Mouse (Mus musculus): ENCODE data around the gene Aspg. TPM values are rescaled to one million over a fixed set of nuclear protein-coding genes. Genes with fewer than 3 reads are reported as not detected.

Gene Aspg
- total and polyA plus RNA-seq, 3 experiments = 0.33 TPM; not detected in 2

DNA sequence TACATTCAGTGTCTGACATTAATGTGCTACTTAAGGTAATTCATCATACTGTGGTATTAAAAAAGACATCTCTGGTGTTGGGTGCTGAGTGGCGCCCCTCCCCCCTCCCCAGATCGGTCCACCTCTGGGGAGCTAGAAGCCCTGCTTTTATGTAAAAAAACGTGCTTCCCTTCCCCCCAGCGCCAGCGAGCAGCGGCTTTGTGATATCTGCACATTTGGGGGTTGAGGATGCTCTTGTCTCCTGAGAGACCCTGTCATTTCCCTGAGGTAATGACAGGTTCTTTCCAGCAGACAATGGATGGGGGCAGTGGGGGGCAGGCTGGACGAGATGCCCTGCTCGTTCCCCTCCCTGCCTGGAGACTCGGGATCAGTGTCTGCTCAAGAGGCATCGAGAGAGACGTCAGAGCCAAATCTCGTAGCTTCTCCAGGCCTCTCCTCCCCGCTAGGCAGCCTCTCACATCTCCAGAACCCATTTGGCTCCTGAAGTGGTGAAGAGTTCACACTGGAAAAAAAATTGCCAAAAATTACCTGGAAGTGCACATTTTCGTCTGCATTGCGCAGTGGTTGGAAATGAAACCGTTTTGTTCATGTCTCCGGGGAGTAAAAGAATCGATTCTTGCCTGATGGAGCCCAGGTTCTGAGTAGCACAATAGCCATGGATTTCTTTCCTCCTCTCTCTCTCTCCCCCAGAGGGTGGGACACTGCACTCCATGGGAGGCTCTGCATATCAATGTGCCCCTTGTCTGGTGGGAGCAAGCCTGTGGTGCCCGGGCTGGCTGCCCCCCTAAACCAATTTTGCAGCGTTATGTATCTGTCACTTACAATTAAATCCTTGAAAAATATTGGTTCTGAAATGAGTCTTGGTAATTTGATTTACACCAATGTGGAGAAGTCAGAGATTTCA, 64.4 kb downstream of the Aspg start:
- Histone ChIP-seq H3K36me3 (replicated peaks) (no peaks in the 10 kb centered on the region), H3K4me1 (ENCODE audit: insufficient read depth, low read depth, low read length) (no peaks in the 10 kb centered on the region), H3K4me3 (ENCODE audit: low read depth, low read length) (no peak overlapping the region), H3K27me3 (ENCODE audit: insufficient read depth, low read length) (peaks cover 2% of the 10 kb centered on the region; the same call in 1 of the 2 replicates), H3K9me3 (replicated peaks) (peaks cover 11% of the 10 kb centered on the region; the same call in 1 of the 2 replicates)
- TF ChIP-seq CTCF (IDR thresholded peaks at IDR 0.05; ENCODE audit: low read depth, low read length) (no peak), POLR2AphosphoS5 (IDR thresholded peaks at IDR 0.05; ENCODE audit: insufficient replicate concordance, low read depth, low read length) (no peak), GATA1 (IDR thresholded peaks at IDR 0.05; ENCODE audit: borderline replicate concordance, low read length) (no peak), GATA2 (IDR thresholded peaks at IDR 0.05; ENCODE audit: borderline replicate concordance, low read depth, low read length) (no peak), TAL1 (conservative IDR thresholded peaks at IDR 0.05; ENCODE audit: low read depth, low read length) (no peak)
- no peak for DNase-seq (ENCODE audit: low spot score)
- no peak for ATAC-seq (ENCODE audit: extremely low read depth, insufficient number of reproducible peaks, low FRiP score, poor library complexity, severe bottlenecking)

DNA sequence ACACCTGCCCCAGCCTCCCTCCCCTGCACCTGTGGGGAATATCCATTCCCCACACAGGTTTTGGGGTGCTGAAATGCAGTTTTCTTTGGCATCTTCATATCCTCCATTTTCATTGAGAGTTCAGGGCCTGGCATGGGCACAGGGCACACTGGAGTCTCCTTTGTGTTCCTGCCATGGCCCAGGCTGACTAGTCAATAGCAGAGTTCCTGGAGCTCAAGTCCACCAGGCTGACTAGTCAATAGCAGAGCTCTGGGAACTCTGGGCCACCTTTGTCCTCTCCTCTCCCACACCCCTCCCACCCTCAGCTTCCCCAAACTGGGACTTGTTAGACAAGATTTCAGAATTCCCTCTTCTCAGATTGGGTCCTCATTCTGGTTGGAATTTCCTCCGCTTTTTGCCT, 65.2 kb downstream of the Aspg start:
- DNase-seq (ENCODE audit: low spot score) (no peak), ATAC-seq (ENCODE audit: extremely low read depth, insufficient number of reproducible peaks, low FRiP score, poor library complexity, severe bottlenecking) (no peak)
- peaks cover 2% of the 10 kb centered on the region; the same call in 1 of the 2 replicates for H3K27me3 ChIP-seq (ENCODE audit: insufficient read depth, low read length)
- no peak for TF ChIP-seq GATA2 (IDR thresholded peaks at IDR 0.05; ENCODE audit: borderline replicate concordance, low read depth, low read length)
- TF ChIP-seq CTCF (IDR thresholded peaks at IDR 0.05; ENCODE audit: low read depth, low read length) = no peak
- no peak for TF ChIP-seq TAL1 (conservative IDR thresholded peaks at IDR 0.05; ENCODE audit: low read depth, low read length)
- TF ChIP-seq GATA1 (IDR thresholded peaks at IDR 0.05; ENCODE audit: borderline replicate concordance, low read length) = no peak
- no peak for TF ChIP-seq POLR2AphosphoS5 (IDR thresholded peaks at IDR 0.05; ENCODE audit: insufficient replicate concordance, low read depth, low read length)
- H3K4me3 ChIP-seq (ENCODE audit: low read depth, low read length) = no peak overlapping the region
- H3K4me1 ChIP-seq (ENCODE audit: insufficient read depth, low read depth, low read length) = no peaks in the 10 kb centered on the region
- H3K9me3 ChIP-seq (replicated peaks) = peaks cover 15% of the 10 kb centered on the region
- no peaks in the 10 kb centered on the region for H3K36me3 ChIP-seq (replicated peaks)

DNA sequence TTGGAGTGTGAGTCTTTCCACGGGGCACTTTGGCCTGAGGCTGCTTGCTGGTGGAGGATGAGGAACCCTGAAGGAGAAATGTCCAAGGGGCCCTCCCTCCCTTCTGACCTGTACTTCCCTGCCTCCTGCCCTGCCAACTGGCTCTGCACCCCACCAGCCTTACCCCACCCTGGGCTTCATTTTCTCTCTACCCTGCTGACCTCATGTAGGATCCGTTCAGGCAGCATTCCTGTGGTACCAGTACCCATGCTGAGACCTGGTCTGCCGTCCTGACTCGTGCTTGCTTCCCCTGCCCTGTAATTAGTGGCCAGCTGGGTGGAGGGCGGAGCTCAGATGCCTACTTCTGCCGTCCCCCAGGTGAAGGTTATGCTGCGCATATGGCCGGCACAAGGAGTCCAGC, 65.7 kb downstream of the Aspg start:
- H3K27me3 ChIP-seq (ENCODE audit: insufficient read depth, low read length) = peaks cover 2% of the 10 kb centered on the region; the same call in 1 of the 2 replicates
- peaks cover 21% of the 10 kb centered on the region for H3K9me3 ChIP-seq (replicated peaks)
- no peak for ATAC-seq (ENCODE audit: extremely low read depth, insufficient number of reproducible peaks, low FRiP score, poor library complexity, severe bottlenecking)
- no peaks in the 10 kb centered on the region for H3K4me1 ChIP-seq (ENCODE audit: insufficient read depth, low read depth, low read length)
- no peaks in the 10 kb centered on the region for H3K36me3 ChIP-seq (replicated peaks)
- TF ChIP-seq CTCF (IDR thresholded peaks at IDR 0.05; ENCODE audit: low read depth, low read length) (no peak), TAL1 (conservative IDR thresholded peaks at IDR 0.05; ENCODE audit: low read depth, low read length) (no peak), GATA1 (IDR thresholded peaks at IDR 0.05; ENCODE audit: borderline replicate concordance, low read length) (no peak), GATA2 (IDR thresholded peaks at IDR 0.05; ENCODE audit: borderline replicate concordance, low read depth, low read length) (no peak), POLR2AphosphoS5 (IDR thresholded peaks at IDR 0.05; ENCODE audit: insufficient replicate concordance, low read depth, low read length) (no peak)
- DNase-seq (ENCODE audit: low spot score) = no peak
- H3K4me3 ChIP-seq (ENCODE audit: low read depth, low read length) = no peak overlapping the region

Other genes with a start within 250 kb of the Aspg start
- gene Ppp1r13b, start 198.6 kb upstream of the Aspg start, total RNA-seq (2014; fragmentation: Nextera tagmentation) = 41.7 and 51.5 TPM in 2 replicates
- 16.4 and 19.7 TPM in 2 replicates for gene Ppp1r13b, start 198.6 kb upstream of the Aspg start, total RNA-seq (2017)
- 27.8 and 28.1 TPM in 2 replicates for gene Ppp1r13b, start 198.6 kb upstream of the Aspg start, polyA plus RNA-seq (2012)
- gene Atp5mpl, start 139.7 kb upstream of the Aspg start, total RNA-seq (2014; fragmentation: Nextera tagmentation) = 56.4 and 70.0 TPM in 2 replicates
- gene Atp5mpl, start 139.7 kb upstream of the Aspg start, total RNA-seq (2017) = 1,497 and 1,593 TPM in 2 replicates
- 14.9 and 17.7 TPM in 2 replicates for gene Atp5mpl, start 139.7 kb upstream of the Aspg start, polyA plus RNA-seq (2012)
- gene Tdrd9, start 135.1 kb upstream of the Aspg start, total RNA-seq (2014; fragmentation: Nextera tagmentation) = not detected in 2 replicates
- 0.12 and 0.76 TPM in 2 replicates for gene Tdrd9, start 135.1 kb upstream of the Aspg start, total RNA-seq (2017)
- gene Tdrd9, start 135.1 kb upstream of the Aspg start, polyA plus RNA-seq (2012) = not detected in 2 replicates
- not detected in 2 replicates for gene Rd3l, start 125.4 kb upstream of the Aspg start, total RNA-seq (2014; fragmentation: Nextera tagmentation)
- 0.12 and 0.16 TPM in 2 replicates for gene Rd3l, start 125.4 kb upstream of the Aspg start, total RNA-seq (2017)
- not detected in 2 replicates for gene Rd3l, start 125.4 kb upstream of the Aspg start, polyA plus RNA-seq (2012)
- not detected in 2 replicates for gene Kif26a, start 39.5 kb downstream of the Aspg start, total RNA-seq (2014; fragmentation: Nextera tagmentation)
- gene Kif26a, start 39.5 kb downstream of the Aspg start, total RNA-seq (2017) = 0.06 TPM in 1 of 2 replicates, not detected in the other
- not detected in 2 replicates for gene Kif26a, start 39.5 kb downstream of the Aspg start, polyA plus RNA-seq (2012)